Comparison of ENCODE assay signal across 8 mouse cellular contexts in the genomic region with DNA sequence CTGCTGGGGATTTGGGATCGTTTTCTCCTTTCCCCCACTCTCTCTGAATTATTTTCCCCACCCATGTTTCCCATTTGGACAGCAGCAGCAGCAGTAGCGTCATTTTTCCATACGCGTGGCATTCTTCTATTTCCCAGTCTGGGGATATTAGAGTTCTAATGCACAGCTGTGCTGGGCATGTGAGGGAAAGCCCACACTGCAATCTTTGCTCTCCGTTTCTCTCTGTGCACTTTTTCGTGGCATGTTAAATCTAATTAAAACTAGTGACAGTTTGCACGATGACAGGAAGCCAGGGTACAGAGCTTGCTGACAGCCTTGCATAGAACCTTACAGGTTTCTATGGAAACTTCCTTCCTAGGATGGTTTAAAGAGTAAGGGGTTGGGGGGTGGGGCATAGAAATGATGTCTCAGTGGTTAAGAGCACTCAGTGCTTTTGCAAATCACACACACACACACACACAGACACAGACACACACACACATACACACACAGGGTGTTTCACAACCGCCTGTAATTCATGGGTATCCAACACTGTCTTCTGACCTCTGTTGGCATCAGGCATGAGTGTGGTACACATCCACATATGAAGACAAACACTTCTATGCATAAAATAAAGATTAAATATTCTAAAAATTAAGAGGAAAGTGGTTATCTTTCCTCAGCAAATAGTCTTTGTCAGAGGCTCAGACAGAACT. TPM values are rescaled to one million over a fixed set of nuclear protein-coding genes. Genes with fewer than 3 reads are reported as not detected.
DNase-seq lines count a peak whose midpoint lies in the region; ATAC-seq and TF ChIP-seq lines count a peak whose summit lies in the region.

No protein-coding gene starts in this region.

- H3K9me3 ChIP-seq in lung, postnatal 0 days (ENCODE audit: low read length), result no peaks in the 10 kb centered on the region
- no peaks in the 10 kb centered on the region for H3K9me3 ChIP-seq in heart, postnatal 0 days (replicated peaks; ENCODE audit: control insufficient read depth, low read length)
- H3K9me3 ChIP-seq in neural tube, embryonic 15.5 days (replicated peaks), result no peaks in the 10 kb centered on the region

- no peak for TF ChIP-seq CTCF in gastrocnemius, adult 2 months (IDR thresholded peaks at IDR 0.05)
- TF ChIP-seq CTCF in lung, postnatal 0 days (IDR thresholded peaks at IDR 0.05), result no peak
- TF ChIP-seq CTCF in heart, postnatal 0 days (IDR thresholded peaks at IDR 0.05; ENCODE audit: low read depth), result no peak

- H3K27me3 ChIP-seq in lung, postnatal 0 days (replicated peaks; ENCODE audit: insufficient read depth, low read length), result no peaks in the 10 kb centered on the region
- no peaks in the 10 kb centered on the region for H3K27me3 ChIP-seq in heart, postnatal 0 days (ENCODE audit: control insufficient read depth, insufficient read depth, low read length)
- no peaks in the 10 kb centered on the region for H3K27me3 ChIP-seq in neural tube, embryonic 15.5 days (replicated peaks)

- no peak for DNase-seq in gastrocnemius, adult 2 months
- no peak for DNase-seq in gastrocnemius, postnatal 4 days (ENCODE audit: low spot score in 2 of 2)
- no peak for DNase-seq in lung, postnatal 0 days (ENCODE audit: low spot score)
- no peak for DNase-seq in lung, postnatal 36 days
- no peak for DNase-seq in heart, postnatal 0 days (ENCODE audit: low spot score)
- no peak for DNase-seq in thymus, postnatal 25 days
- no peak for DNase-seq in Muller cell, postnatal 12 days (ENCODE audit: inconsistent ontology term)

- H3K4me3 ChIP-seq in gastrocnemius, adult 2 months, result peak overlapping the region; percentile 75
- peak overlapping the region; percentile 42; the same call in 1 of the 2 replicates for H3K4me3 ChIP-seq in lung, postnatal 0 days (ENCODE audit: low read depth, low read length)
- peak overlapping the region; percentile 66 for H3K4me3 ChIP-seq in heart, postnatal 0 days (ENCODE audit: low read depth, low read length)
- 0 out of 2 replicates have a peak overlapping the region, but pooled peaks have one; percentile 4 for H3K4me3 ChIP-seq in neural tube, embryonic 15.5 days (replicated peaks)

- TF ChIP-seq EP300 in lung, postnatal 0 days (IDR thresholded peaks at IDR 0.05), result no peak
- TF ChIP-seq EP300 in heart, postnatal 0 days (IDR thresholded peaks at IDR 0.05; ENCODE audit: low read depth), result peak; percentile 6; the same call in 1 of the 2 replicates

- 31% methylated on average over 8 of the region's 8 CpGs for WGBS in lung, postnatal 0 days
- 17% methylated on average over 8 of the region's 8 CpGs for WGBS in heart, postnatal 0 days
- WGBS in neural tube, embryonic 15.5 days, result 49% methylated on average over 8 of the region's 8 CpGs

- intact Hi-C loops in gastrocnemius, adult 2 months (cut with DNase I), result no loop called here

- peaks cover 11% of the 10 kb centered on the region; the same call in 1 of the 2 replicates for H3K4me1 ChIP-seq in lung, postnatal 0 days (ENCODE audit: insufficient read depth, low read depth, low read length)
- peaks cover 6% of the 10 kb centered on the region; the same call in 1 of the 2 replicates for H3K4me1 ChIP-seq in heart, postnatal 0 days (ENCODE audit: control insufficient read depth, insufficient read depth)
- H3K4me1 ChIP-seq in neural tube, embryonic 15.5 days, result peaks cover 20% of the 10 kb centered on the region

- no peak overlapping the region for H3K9ac ChIP-seq in lung, postnatal 0 days (replicated peaks; ENCODE audit: low read depth)
- peak overlapping the region; percentile 78 for H3K9ac ChIP-seq in heart, postnatal 0 days (replicated peaks; ENCODE audit: low read depth, low read length)
- H3K9ac ChIP-seq in neural tube, embryonic 15.5 days (replicated peaks), result no peak overlapping the region

- ATAC-seq in lung, postnatal 0 days, result no peak
- no peak for ATAC-seq in heart, postnatal 0 days (ENCODE audit: insufficient read depth, low read depth)
- 0 out of 2 replicates have a peak, but pooled peaks have one; percentile 19 for ATAC-seq in neural tube, embryonic 15.5 days (ENCODE audit: low FRiP score)

- peak overlapping the region; percentile 84 for H3K27ac ChIP-seq in gastrocnemius, adult 2 months
- H3K27ac ChIP-seq in lung, postnatal 0 days (ENCODE audit: low read length), result 0 out of 2 replicates have a peak overlapping the region, but pooled peaks have one; percentile 20
- H3K27ac ChIP-seq in heart, postnatal 0 days (ENCODE audit: low read depth), result peak overlapping the region; percentile 89
- no peak overlapping the region; the same call in 1 of the 2 replicates for H3K27ac ChIP-seq in neural tube, embryonic 15.5 days (replicated peaks)

- no peaks in the 10 kb centered on the region for H3K36me3 ChIP-seq in lung, postnatal 0 days (ENCODE audit: insufficient read depth, low read length)
- no peaks in the 10 kb centered on the region for H3K36me3 ChIP-seq in heart, postnatal 0 days (replicated peaks; ENCODE audit: control insufficient read depth, insufficient read depth, low read length)
- H3K36me3 ChIP-seq in neural tube, embryonic 15.5 days, result no peaks in the 10 kb centered on the region

- H3K4me2 ChIP-seq in lung, postnatal 0 days (replicated peaks; ENCODE audit: low read depth, low read length), result peak overlapping the region; percentile 69
- H3K4me2 ChIP-seq in heart, postnatal 0 days (ENCODE audit: low read depth, low read length), result peak overlapping the region; percentile 80
- peak overlapping the region; percentile 40 for H3K4me2 ChIP-seq in neural tube, embryonic 15.5 days

RNA-seq across cellular contexts. Expression of a gene that starts 3.0 kb away (rescaled TPM):
- total RNA-seq in gastrocnemius, adult 2 months (2021), result 1 to 10 TPM; 5.7 to 7.1 TPM
- 10 to 100 TPM; 55.4 to 71.6 TPM for total RNA-seq in gastrocnemius, postnatal 4 days (2021)
- polyA plus RNA-seq in lung, postnatal 0 days (2015; fragmentation: Nextera tagmentation; extraction: Ambion mirVana), result 21.3 and 35.3 TPM in 2 replicates
- 110 and 114 TPM in 2 replicates for total RNA-seq in heart, postnatal 0 days (2014; rRNA removed; ENCODE audit: low replicate concordance)
- polyA plus RNA-seq in heart, postnatal 0 days (2015; fragmentation: Nextera tagmentation; extraction: Ambion mirVana), result 45.7 and 51.9 TPM in 2 replicates
- polyA plus RNA-seq in neural tube, embryonic 15.5 days (2015; fragmentation: Nextera tagmentation; extraction: Ambion mirVana), result 5.2 and 8.9 TPM in 2 replicates

RNA-seq across cellular contexts. Expression of a gene that starts 34.7 kb away (rescaled TPM):
- total RNA-seq in gastrocnemius, adult 2 months (2021), result 1 to 10 TPM in 1 of 2 experiments, under 1 TPM in 1; 0.74 to 2.7 TPM
- 1 to 10 TPM; 1.9 to 2.6 TPM for total RNA-seq in gastrocnemius, postnatal 4 days (2021)
- polyA plus RNA-seq in lung, postnatal 0 days (2015; fragmentation: Nextera tagmentation; extraction: Ambion mirVana), result 4.4 and 4.8 TPM in 2 replicates
- total RNA-seq in heart, postnatal 0 days (2014; rRNA removed; ENCODE audit: low replicate concordance), result 7.9 and 15.1 TPM in 2 replicates
- 11.3 and 12.2 TPM in 2 replicates for polyA plus RNA-seq in heart, postnatal 0 days (2015; fragmentation: Nextera tagmentation; extraction: Ambion mirVana)
- polyA plus RNA-seq in neural tube, embryonic 15.5 days (2015; fragmentation: Nextera tagmentation; extraction: Ambion mirVana), result 1.5 and 1.7 TPM in 2 replicates

Comparison
In these comparisons a context has a peak if more than half of its experiments do, and no peak if none do; other contexts are left out.
1. RNA of a gene that starts 3.0 kb away (total RNA-seq): 110 to 114 TPM in heart, postnatal 0 days and 55.4 to 71.6 TPM in gastrocnemius, postnatal 4 days; 5.7 to 7.1 TPM in gastrocnemius, adult 2 months; every median in the first group is over 4 times any median in the second.
2. H3K4me3 ChIP-seq: peak in every context shown above with its lines; median percentile 75 in gastrocnemius, adult 2 months; 66 in heart, postnatal 0 days; 42 in lung, postnatal 0 days; 4 in neural tube, embryonic 15.5 days.
3. Peak in every context shown above with its lines, with median percentiles within 50 percentile points of each other: H3K4me2 ChIP-seq.